Mouse (Mus musculus): ENCODE data around the gene 4930568D16Rik. TPM values are rescaled to one million over a fixed set of nuclear protein-coding genes. Genes with fewer than 3 reads are reported as not detected.

4930568D16Rik gene
- total RNA-seq, 2 experiments from 2014 or later: not detected

DNA sequence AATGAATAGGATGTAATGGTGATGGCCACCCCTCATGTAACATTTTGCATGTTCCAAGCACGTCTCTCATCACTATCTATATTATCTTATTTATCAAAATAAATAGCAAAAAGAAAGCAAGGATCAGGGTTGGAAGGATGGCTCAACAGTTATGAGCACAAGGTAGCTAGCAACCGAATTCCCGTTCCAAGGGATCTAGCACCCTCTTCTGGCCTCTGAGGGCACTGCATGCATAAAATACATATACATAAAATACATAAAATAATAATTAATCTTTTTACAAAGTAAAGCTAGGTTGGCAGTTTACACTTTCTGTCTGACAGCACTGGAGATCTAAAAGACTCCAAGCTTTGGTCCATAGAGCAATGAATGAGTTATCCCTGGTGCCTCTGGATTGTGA lies 5.5 kb upstream of the 4930568D16Rik start:
- intact Hi-C loops (cut with DNase I): no loop called here
- peak in 1 of 2 experiments; percentile 27 for DNase-seq (ENCODE audit: extremely low spot score in 1 of 2, low spot score in 2 of 2)

DNA sequence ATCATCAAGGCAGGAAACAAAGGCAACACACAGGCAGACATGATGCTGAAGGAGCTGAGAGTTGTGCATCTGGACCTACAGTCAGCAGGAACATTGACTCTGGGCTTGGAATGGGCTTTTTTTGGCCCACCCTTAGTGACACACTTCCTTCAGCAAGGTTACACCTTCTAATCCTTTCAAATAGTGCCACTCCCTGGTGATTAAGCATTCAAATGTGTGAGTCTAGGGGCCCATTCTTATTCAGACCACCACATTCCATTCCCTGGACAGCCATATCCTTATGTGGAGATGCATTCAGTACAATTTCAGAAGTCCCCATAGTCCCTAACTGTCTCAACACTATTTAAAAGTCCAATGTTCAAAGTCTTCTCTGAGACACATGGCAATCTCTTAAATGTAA lies 3.2 kb upstream of the 4930568D16Rik start:
- intact Hi-C loops (cut with DNase I): no loop called here
- DNase-seq (ENCODE audit: extremely low spot score in 1 of 2, low spot score in 2 of 2): no peak

DNA sequence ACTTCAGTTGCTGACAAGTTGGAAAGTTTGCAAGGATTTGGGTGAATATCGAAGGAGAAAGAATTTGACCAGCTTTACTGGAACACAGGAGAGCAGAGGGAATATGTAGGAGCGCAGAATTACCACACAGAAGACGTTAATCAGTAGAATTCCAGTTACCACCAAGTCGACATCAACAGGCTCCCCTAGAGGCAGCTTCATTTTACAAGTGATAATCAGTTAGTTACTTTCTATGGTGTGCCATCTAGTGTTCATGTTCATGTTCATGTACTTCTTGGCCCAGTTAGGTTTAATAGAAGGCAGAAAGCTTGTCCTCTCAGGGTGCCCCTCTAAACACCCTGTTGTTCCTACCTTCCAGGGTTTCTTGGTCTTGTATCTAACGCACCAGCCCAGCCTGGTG lies 18.3 kb downstream of the 4930568D16Rik start:
- no peak for DNase-seq (ENCODE audit: extremely low spot score in 1 of 2, low spot score in 2 of 2)
- intact Hi-C loops (cut with DNase I): loop anchor here (2.0 kb wide), 1 partner anchor 50 kb away; no protein-coding TSS in a partner anchor

DNA sequence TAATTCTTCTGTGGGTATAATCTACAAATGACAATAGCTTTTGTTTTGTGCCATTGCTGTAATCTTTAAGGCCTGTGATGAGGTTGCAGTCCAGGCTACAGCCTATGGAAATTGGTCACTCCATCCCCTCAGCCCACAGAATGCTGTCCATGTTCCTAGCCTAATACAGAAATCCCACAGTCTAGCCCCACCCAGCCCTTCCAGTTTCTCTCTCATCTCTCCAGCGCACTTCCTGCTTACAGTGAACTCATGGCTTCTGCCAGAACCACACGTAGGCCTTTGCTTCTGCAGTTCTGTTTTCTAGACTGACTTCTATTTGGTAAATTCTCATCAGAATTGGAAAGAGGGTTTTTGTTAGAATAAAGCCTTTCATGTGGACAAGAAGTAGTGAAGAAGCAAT lies 21.5 kb downstream of the 4930568D16Rik start:
- intact Hi-C loops (cut with DNase I): no loop called here
- no peak for DNase-seq (ENCODE audit: extremely low spot score in 1 of 2, low spot score in 2 of 2)

DNA sequence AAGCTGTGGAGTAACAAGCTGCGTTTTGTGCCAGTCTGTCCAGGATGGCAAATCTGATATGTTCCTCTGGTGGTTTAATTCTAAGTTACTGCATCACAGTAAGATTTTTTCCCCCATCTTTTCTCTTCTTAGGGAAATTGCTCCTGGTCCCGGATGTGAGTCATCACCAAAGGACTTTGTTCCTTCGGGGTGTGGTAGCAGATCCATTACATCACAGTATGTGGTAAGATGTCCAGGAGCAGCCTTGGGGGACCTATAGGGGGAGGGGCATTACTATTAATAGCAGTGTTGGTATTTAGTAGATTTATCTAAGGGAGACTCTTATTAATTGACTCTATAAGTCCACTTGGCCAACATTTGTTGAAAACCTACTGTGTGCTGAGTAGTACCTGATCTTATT lies 24.9 kb downstream of the 4930568D16Rik start:
- no peak for DNase-seq (ENCODE audit: extremely low spot score in 1 of 2, low spot score in 2 of 2)
- intact Hi-C loops (cut with DNase I): no loop called here

DNA sequence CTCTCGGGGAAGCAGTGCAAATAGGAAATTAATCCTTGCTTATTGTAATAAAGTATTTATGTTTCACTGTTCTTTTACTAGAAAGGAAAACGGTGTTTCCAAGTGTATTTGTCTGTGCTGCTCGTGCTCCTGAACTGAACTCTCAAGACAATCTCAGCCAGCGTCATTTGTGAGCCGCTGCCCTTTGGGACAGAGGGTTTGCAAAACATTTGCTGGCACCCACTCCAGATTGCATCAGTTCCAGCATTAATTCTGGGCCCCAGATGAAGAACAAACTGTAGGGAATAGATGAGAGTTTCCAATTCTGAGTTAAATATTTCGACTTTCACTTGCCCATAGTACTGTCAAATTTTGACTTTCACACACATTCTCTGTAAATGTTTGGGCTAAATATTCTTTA lies 28.8 kb downstream of the 4930568D16Rik start:
- DNase-seq (ENCODE audit: extremely low spot score in 1 of 2, low spot score in 2 of 2): no peak
- intact Hi-C loops (cut with DNase I): no loop called here

DNA sequence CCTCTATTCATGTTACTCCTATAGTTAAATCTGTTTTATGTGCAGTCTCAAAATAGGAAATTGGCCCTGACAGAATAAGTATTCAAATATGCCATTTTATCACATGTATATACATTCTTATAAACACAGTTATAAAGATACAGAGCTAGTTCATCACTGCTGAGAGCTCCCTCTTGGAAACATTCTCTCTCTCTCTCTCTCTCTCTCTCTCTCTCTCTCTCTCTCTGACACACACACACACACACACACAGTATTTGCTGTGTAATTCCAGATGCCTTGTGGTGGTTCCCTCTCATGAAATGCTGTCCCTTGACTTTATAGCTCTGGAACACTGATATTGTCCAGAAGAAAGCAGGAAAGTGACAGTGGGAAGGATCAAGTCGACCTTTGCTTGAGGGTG lies 29.5 kb downstream of the 4930568D16Rik start:
- DNase-seq (ENCODE audit: extremely low spot score in 1 of 2, low spot score in 2 of 2): no peak
- intact Hi-C loops (cut with DNase I): no loop called here

DNA sequence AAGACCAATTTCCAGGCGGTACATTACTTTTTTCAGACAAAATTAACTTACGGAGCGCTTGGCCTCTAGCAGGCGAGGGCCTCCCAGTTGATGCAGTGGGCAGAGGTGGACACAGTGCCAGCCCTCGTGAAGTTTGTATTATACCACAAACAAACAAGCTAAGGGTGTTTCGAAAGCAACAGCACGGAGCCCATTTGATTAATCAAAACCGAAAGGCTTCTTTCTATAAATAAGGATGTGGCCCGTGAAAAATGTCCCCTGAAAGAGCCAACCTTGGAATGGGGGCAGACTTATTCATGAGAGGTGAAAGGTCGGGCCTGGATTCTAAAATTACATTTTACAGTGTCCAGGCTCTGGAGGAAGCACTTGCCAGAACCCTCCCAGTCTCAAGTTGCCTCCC lies 30.1 kb downstream of the 4930568D16Rik start:
- DNase-seq (ENCODE audit: extremely low spot score in 1 of 2, low spot score in 2 of 2): no peak
- intact Hi-C loops (cut with DNase I): no loop called here

DNA sequence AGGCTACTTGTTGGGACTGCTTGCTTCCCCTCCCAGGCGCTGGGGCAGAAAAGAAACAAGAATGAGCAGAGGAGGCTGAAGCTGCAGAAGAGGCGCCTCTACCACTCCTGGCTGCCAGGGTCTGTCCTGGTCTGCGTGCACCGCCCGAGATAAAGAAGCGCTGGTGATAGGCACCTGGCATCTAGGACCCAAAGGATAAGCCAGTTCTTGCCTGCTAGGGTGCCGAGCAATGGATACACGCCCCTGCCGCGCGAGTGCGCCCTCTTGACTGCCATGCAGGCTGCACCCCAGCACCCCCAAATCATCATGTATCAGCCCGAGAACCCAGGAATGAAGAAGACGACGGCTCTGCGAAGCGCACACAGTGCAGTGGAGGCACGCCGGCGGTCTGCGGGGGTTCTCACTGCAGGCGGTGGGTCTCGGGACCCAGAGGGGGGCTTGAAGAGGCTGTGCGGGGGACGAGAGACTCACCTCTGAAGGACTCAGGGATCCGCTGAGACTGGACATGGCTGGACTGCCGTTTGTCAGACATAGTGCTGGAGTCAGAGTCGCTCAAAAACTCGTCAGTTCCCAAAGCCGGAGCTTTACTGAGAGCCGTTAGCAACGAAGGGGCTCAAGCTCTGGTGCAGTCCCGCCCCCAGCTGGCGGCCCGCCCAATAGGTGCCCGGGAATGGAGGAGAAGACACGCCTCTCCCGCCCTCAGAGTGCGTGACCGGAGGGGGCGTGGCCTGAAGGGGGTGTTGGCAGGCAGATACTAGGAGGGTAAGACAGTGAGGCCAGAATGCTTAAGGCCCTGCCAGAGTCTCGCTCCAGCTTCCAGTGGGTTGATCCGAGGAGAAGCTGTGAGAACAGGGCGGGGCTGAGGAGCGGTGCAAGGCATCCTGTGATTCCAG lies 30.9 kb downstream of the 4930568D16Rik start, which contains the start of gene Stom:
Gene Stom, minus strand, starts transcription at position 589 of the 893 bp plus-strand sequence.
- intact Hi-C loops (cut with DNase I): no loop called here
- DNase-seq (ENCODE audit: extremely low spot score in 1 of 2, low spot score in 2 of 2): peak; percentile 96 to 100

DNA sequence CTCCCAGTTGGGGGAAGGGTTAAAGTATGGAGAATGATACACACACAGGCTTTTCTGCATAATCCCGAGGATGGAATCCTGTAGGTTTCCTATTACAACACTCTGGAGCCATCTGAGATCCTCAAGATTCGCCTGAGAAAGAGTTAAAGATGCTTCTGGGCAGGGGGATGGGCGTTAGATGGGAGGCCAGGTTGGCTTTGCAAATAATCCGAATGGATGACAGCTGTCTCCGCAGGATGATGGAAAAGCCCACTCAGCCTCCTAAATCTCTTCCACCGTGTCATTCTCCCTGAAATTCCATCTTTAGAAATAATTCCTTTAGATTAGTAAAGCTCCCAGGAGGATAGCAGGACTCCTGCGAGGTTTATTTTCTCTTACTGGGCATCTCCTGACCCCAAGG lies 31.9 kb downstream of the 4930568D16Rik start:
- intact Hi-C loops (cut with DNase I): no loop called here
- no peak for DNase-seq (ENCODE audit: extremely low spot score in 1 of 2, low spot score in 2 of 2)

DNA sequence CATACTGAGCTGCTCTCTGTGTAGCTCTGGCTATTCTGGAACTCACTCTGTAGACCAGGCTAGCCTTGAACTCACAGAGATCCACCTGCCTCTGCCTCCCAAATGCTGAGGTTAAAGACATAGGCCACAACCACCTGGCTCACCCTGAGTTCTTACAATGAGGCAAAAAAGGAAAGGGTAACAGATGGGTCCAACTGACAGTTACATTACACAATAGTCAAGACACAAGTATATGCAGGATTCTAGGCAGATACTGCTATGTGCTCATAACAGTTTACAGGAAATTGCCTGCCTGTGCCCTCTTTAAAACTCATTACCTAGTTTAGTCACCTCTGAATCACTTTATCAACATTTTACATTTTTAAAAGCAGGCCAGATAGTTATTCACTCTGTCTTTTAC lies 33.9 kb downstream of the 4930568D16Rik start:
- intact Hi-C loops (cut with DNase I): no loop called here

DNA sequence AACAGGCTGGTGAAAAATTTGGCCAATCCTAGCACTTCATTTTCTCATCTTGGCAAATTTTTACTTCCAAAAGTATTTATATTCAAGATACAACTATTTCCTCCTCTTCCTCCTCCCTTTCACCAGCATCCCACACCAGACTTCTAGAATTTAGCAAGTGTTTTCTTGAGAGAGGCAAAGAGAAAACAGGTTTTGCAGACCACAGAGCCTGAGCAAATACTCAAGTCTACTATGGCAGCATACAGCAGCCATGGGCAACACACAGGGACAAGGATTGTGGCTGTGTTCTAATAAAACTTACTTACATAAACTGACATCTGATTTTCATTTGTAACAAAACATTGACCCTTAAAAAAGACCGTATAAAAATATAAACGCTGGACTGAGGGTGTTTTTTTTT lies 36.3 kb downstream of the 4930568D16Rik start:
- intact Hi-C loops (cut with DNase I): no loop called here
- no peak for DNase-seq (ENCODE audit: extremely low spot score in 1 of 2, low spot score in 2 of 2)

More for the DNA sequence above, 33.9 kb downstream of the 4930568D16Rik start:
- DNase-seq (ENCODE audit: extremely low spot score in 1 of 2, low spot score in 2 of 2): no peak

DNA sequence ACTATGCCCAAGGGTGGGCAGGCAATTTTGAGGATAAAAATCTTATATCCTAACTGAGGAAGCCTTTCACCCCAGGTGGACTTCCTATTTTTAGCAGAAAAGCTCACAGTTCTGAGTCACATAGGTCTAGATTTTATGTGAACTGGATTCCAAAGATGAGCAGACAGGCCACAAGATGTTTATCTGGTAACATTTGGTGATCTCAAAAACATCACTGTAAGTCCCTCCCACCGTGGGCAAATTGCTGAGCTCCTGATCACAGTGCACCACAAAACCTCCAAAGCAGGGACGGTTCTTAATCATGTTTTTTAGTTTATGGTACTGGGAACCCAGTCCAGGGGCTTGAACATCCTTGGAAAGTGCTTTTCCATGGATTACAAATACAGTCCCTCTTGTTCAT lies 38.5 kb downstream of the 4930568D16Rik start:
- no peak for DNase-seq (ENCODE audit: extremely low spot score in 1 of 2, low spot score in 2 of 2)
- intact Hi-C loops (cut with DNase I): no loop called here

DNA sequence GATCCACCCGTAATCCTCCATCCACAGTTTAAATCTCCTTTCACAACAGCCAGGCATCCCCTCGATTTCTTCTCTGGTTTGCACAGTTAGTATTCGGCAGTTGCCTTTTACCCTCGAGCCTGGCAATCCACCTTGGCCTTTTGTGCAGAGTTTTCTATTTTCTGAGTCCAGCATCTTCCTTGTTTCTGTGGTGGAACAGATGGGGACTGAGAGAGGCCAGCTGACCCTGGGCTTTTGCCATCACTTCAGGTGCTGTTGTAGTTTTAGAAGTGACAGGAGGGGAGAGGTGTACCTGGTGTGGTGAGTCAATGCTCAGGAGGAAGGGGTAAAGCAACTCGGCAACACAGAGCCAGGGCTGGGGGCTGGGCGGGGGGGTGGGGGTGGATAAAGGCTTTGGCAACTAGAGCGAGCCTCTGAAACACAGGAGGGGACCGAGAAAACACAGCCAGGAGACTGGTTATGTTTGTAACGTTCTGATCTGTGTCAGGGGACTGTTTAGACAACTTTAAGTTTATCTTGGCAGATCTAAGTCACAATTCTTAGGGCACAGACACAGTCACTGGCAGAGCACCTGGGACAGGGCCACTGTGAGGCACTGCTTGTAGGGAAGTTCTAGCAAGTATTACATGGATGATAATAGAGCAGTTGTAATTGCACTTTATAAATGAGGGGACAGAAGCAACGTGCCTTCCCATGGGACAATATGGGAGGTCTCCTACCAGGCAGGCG lies 39.3 kb downstream of the 4930568D16Rik start:
- no peak for DNase-seq (ENCODE audit: extremely low spot score in 1 of 2, low spot score in 2 of 2)
- intact Hi-C loops (cut with DNase I): no loop called here

DNA sequence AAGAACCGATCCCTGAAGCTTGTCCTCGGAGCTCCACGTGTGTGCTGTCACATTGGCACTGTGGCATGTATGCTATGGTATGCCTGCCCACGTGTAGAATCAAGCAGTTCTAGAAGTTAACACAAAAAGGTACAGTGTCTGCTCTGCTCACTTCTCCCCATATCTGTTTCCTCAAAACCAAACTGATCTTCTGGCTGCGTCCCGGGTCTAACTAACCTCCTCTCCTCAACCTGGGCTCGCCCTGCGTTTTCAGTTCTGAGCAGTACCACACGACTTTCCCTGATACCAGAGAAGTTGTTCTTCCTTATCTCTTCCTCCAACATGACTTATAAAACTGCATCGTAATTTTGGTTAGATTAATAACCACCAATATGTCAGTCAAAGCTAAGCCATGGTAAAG lies 39.9 kb downstream of the 4930568D16Rik start:
- no peak for DNase-seq (ENCODE audit: extremely low spot score in 1 of 2, low spot score in 2 of 2)
- intact Hi-C loops (cut with DNase I): no loop called here

DNA sequence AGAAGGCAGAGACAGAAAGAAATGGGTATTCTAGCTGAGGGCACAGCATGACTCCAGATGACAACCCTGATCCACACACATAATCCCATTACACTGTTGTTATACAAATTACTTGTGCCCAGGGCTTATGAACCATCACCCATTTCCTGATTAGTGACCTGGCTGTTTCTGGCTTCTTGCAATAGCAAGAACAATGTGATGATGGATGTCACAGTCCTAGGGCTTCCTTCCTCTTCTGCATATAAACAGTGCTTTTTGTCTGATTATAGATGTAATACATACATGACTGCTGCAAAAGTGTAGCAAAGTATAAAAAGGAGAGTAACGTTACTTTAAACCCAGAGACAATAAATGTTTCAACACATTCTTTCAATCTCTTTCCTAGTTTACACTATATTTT lies 40.6 kb downstream of the 4930568D16Rik start:
- intact Hi-C loops (cut with DNase I): no loop called here
- DNase-seq (ENCODE audit: extremely low spot score in 1 of 2, low spot score in 2 of 2): no peak

DNA sequence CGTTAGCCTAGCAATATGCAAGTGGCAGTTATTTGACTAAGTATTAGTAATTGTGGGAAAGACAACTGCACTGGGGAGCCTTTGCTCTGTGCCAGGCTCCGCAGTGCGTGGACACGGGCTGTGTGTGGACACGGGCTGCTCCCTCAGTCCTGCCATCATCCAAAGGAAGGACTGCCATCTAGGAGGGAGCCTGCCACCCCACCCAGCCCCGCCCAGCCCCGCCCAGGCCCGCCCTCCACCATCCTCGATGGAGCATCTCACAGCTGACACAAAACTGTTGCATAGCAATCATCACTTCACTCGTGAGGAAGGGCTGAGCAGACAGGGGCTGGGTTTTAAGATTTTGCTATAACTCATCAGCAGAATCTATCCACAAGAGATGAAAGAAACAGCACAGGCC lies 41.6 kb downstream of the 4930568D16Rik start:
- DNase-seq (ENCODE audit: extremely low spot score in 1 of 2, low spot score in 2 of 2): no peak
- intact Hi-C loops (cut with DNase I): no loop called here

DNA sequence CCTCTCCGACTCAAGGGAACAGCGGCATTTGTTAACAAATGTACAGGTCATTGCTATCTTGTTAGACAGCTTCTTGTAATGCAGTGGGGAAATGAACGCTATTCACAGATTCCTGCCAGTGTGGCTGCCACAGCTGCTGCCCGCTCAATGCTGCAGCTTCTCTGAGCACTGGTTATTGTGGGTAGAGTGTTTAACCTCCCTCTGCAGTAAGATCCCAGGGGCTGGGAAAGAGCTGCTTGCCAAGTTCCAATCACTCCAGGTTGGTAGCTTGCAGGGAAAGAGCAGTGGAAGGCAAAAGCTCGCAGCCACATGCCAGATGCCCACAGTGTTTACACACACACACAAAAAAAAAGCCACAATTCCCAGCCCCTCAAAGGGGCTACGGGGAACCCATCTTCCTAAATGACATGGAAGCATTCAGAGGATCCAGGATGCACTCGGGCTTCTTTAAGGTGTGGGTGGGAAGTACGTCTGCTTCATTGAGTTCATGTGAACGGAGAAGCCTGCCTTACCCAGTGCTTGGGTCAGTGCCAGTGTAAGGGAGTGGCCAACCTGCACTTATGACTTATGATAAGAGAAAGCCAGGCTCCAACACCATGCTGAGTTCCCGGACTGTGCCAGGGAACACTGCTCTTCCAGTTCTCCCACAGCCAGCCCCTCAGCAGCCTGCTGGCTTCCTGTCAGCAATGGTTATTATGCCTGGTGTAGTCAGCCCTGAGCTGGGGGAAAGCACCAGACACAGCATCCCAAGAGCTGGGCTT lies 44.9 kb downstream of the 4930568D16Rik start:
- peak in 1 of 2 experiments; percentile 67 for DNase-seq (ENCODE audit: extremely low spot score in 1 of 2, low spot score in 2 of 2)
- intact Hi-C loops (cut with DNase I): no loop called here

DNA sequence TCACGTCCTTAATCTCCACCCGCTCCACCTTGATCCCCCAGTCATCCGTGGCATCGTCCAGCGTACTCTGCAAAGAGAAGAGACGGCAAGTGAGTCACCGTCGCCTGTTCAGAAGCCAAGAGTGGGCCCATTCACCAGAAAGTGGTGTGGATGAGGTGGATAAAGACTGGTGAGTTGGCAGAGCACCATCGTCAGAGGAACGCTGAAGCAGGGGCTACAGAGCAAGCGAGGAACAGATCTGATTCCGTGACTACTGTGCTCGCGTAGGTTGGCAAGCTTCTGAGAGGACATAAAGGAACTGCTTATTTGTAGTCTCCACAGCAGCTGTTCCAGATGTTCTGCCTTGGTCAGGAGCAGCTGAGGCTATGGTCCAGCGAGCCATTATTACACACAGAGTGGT lies 47.1 kb downstream of the 4930568D16Rik start:
- intact Hi-C loops (cut with DNase I): no loop called here
- DNase-seq (ENCODE audit: extremely low spot score in 1 of 2, low spot score in 2 of 2): no peak

Data from left cerebral cortex, postnatal 10 days (tissue).